Mouse (Mus musculus) erythroblast, embryonic 14.5 days (primary cell): ENCODE results near the gene Ncf2.

Source experiments
- GATA1 ChIP-seq: IDR thresholded peaks from 2 replicates; pipeline ENCODE4 v1.6.1; 2012; ENCODE audit warnings: low read length, inconsistent platforms, mixed read lengths
- TAL1 ChIP-seq: IDR thresholded peaks from 3 replicates; pipeline ENCODE4 v1.6.1; 2012; ENCODE audit warnings: low read length, inconsistent platforms, mixed read lengths

- no peak for TF ChIP-seq TAL1
- no peak for TF ChIP-seq GATA1
Measured at GRCm38 (mm10) chr1:152869901-152870300, 69.9 kb downstream of the Ncf2 start.
